Mouse (Mus musculus): Measurements from ENCODE around the gene Mmp23.

- TF ChIP-seq POLR2A (IDR thresholded peaks at IDR 0.05; ENCODE audit: extremely low read depth, insufficient read depth, low read length), result no peak
- no peak for TF ChIP-seq CTCF (IDR thresholded peaks at IDR 0.05; ENCODE audit: low read depth, low read length)
Observed at GRCm38 (mm10) chr4:155630267-155630666, 22.9 kb downstream of the Mmp23 start.

Data from liver, adult 2 months (tissue).